Mouse (Mus musculus) left cerebral cortex, postnatal 14 days (tissue): ENCODE data around the gene Smpd4. TPM values are rescaled to one million over a fixed set of nuclear protein-coding genes. Genes with fewer than 3 reads are reported as not detected.

Experiments
- DNase-seq, 2 experiments: peaks; one replicate each; pipeline ENCODE4 v3.0.0; 2021 to 2022; ENCODE audit warnings: low spot score in 2 of 2, mixed read lengths in 1 of 2
- intact Hi-C: fragments of 180-260 bp; cut with DNase I; formaldehyde crosslinking; loops from one replicate; pipeline ENCODE4 v1.15.1; 2025
- total RNA-seq, 2 experiments: library from RNA; stranded (reverse); gene quantifications; 2 replicates each; pipeline ENCODE4 v1.2.3; 2021

Gene Smpd4
- total RNA-seq, 2 experiments from 2014 or later, result 51.9 to 58.8 TPM

GRCm38 (mm10) chr16:17656212-17656871 lies 37.2 kb downstream of the Smpd4 start:
- DNase-seq, result no peak
- intact Hi-C loops, result no loop called here

GRCm38 (mm10) chr16:17665568-17665967 lies 46.4 kb downstream of the Smpd4 start:
- intact Hi-C loops, result no loop called here

GRCm38 (mm10) chr16:17669886-17670285 lies 50.7 kb downstream of the Smpd4 start:
- intact Hi-C loops, result no loop called here
- DNase-seq, result no peak

More at GRCm38 (mm10) chr16:17665568-17665967, 46.4 kb downstream of the Smpd4 start:
- no peak for DNase-seq

Other genes with a start within 250 kb of the Smpd4 start
- 10 to 100 TPM; 26.7 to 29.3 TPM for gene Snap29, start 213.4 kb upstream of the Smpd4 start, total RNA-seq
- 100 to 1,000 TPM; 258 to 275 TPM for gene Pi4ka, start 213.0 kb upstream of the Smpd4 start, total RNA-seq
- 10 to 100 TPM; 27.0 to 34.0 TPM for gene Crkl, start 167.4 kb upstream of the Smpd4 start, total RNA-seq
- 10 to 100 TPM; 40.8 to 48.3 TPM for gene Aifm3, start 129.7 kb upstream of the Smpd4 start, total RNA-seq
- 100 to 1,000 TPM; 163 to 176 TPM for gene Lztr1, start 110.7 kb upstream of the Smpd4 start, total RNA-seq
- gene Thap7, start 88.2 kb upstream of the Smpd4 start, total RNA-seq, result 10 to 100 TPM; 36.9 to 42.7 TPM
- under 1 TPM; 0.29 to 0.42 TPM for gene Lrrc74b, start 58.1 kb upstream of the Smpd4 start, total RNA-seq
- gene P2rx6, start 57.5 kb upstream of the Smpd4 start, total RNA-seq, result under 1 TPM; 0.13 to 0.19 TPM
- gene Slc7a4, start 36.1 kb upstream of the Smpd4 start, total RNA-seq, result 10 to 100 TPM; 71.7 to 76.3 TPM
- gene Ccdc74a, start 27.1 kb downstream of the Smpd4 start, total RNA-seq, result 10 to 100 TPM; 27.5 to 33.9 TPM
- gene Med15, start 113.5 kb downstream of the Smpd4 start, total RNA-seq, result 10 to 100 TPM; 68.9 to 70.1 TPM
- 10 to 100 TPM; 93.6 to 98.8 TPM for gene Klhl22, start 140.3 kb downstream of the Smpd4 start, total RNA-seq
- gene Scarf2, start 177.9 kb downstream of the Smpd4 start, total RNA-seq, result 1 to 10 TPM; 3.8 to 4.5 TPM
- gene B830017H08Rik, start 213.8 kb downstream of the Smpd4 start, total RNA-seq, result 1 to 10 TPM; 3.5 to 5.0 TPM
- 10 to 100 TPM; 11.7 to 14.6 TPM for gene Car15, start 219.0 kb downstream of the Smpd4 start, total RNA-seq